Mouse (Mus musculus): Measurements from ENCODE around the gene Smim4. TPM values are rescaled to one million over a fixed set of nuclear protein-coding genes. Genes with fewer than 3 reads are reported as not detected.

Gene Smim4
- polyA plus RNA-seq, 1 experiment = 70.5 TPM

GRCm38 (mm10) chr14:31136411-31137280, 7.9 kb upstream of the Smim4 start:
- Histone ChIP-seq H3K79me2 (ENCODE audit: control insufficient read depth, insufficient read depth) (peaks cover 8% of the 10 kb centered on the region), H3K79me3 (ENCODE audit: low read depth) (peaks cover 3% of the 10 kb centered on the region), H3K4me3 (ENCODE audit: insufficient read depth, poor library complexity, severe bottlenecking) (no peak overlapping the region), H3ac (ENCODE audit: control insufficient read depth, insufficient read length, low read depth) (no peak overlapping the region), H3K36me3 (ENCODE audit: control insufficient read depth, insufficient read depth) (peaks cover 19% of the 10 kb centered on the region), H3K27me3 (ENCODE audit: control insufficient read depth, insufficient read depth, insufficient read length) (no peaks in the 10 kb centered on the region)
- TF ChIP-seq USF1 (IDR thresholded peaks at IDR 0.05; ENCODE audit: low read depth) (no peak), MYOG (IDR thresholded peaks at IDR 0.05; ENCODE audit: control insufficient read depth, extremely low read depth, insufficient read length) (no peak), CTCF (IDR thresholded peaks at IDR 0.05; ENCODE audit: control insufficient read depth, insufficient read depth, insufficient read length) (no peak), MAX (IDR thresholded peaks at IDR 0.05) (no peak)

GRCm38 (mm10) chr14:31135495-31136410, 7.0 kb upstream of the Smim4 start:
- H3K36me3 ChIP-seq (ENCODE audit: control insufficient read depth, insufficient read depth) = peaks cover 19% of the 10 kb centered on the region
- TF ChIP-seq MYOD1 (IDR thresholded peaks at IDR 0.05; ENCODE audit: control insufficient read depth, insufficient read length, low read depth) (no peak), FOSL1 (IDR thresholded peaks at IDR 0.05; ENCODE audit: insufficient read depth, low read length, poor library complexity, severe bottlenecking) (no peak), CEBPB (IDR thresholded peaks at IDR 0.05; ENCODE audit: low read depth) (no peak), MYOG (IDR thresholded peaks at IDR 0.05; ENCODE audit: control insufficient read depth, extremely low read depth, insufficient read length) (no peak), MAX (IDR thresholded peaks at IDR 0.05) (no peak), USF1 (IDR thresholded peaks at IDR 0.05; ENCODE audit: low read depth) (no peak), CTCF (IDR thresholded peaks at IDR 0.05; ENCODE audit: control insufficient read depth, insufficient read depth, insufficient read length) (no peak)
- H3ac ChIP-seq (ENCODE audit: control insufficient read depth, insufficient read length, low read depth) = no peak overlapping the region
- no peak overlapping the region for H3K4me3 ChIP-seq (ENCODE audit: insufficient read depth, poor library complexity, severe bottlenecking)
- H3K79me3 ChIP-seq (ENCODE audit: low read depth) = peaks cover 3% of the 10 kb centered on the region
- peaks cover 14% of the 10 kb centered on the region for H3K79me2 ChIP-seq (ENCODE audit: control insufficient read depth, insufficient read depth)
- no peaks in the 10 kb centered on the region for H3K27me3 ChIP-seq (ENCODE audit: control insufficient read depth, insufficient read depth, insufficient read length)

- Histone ChIP-seq H3ac (ENCODE audit: control insufficient read depth, insufficient read length, low read depth) (no peak overlapping the region), H3K79me3 (ENCODE audit: low read depth) (peaks cover 3% of the 10 kb centered on the region), H3K27me3 (ENCODE audit: control insufficient read depth, insufficient read depth, insufficient read length) (no peaks in the 10 kb centered on the region), H3K79me2 (ENCODE audit: control insufficient read depth, insufficient read depth) (peaks cover 14% of the 10 kb centered on the region), H3K4me3 (ENCODE audit: insufficient read depth, poor library complexity, severe bottlenecking) (no peak overlapping the region), H3K36me3 (ENCODE audit: control insufficient read depth, insufficient read depth) (peaks cover 19% of the 10 kb centered on the region)
- TF ChIP-seq MYOG (IDR thresholded peaks at IDR 0.05; ENCODE audit: control insufficient read depth, extremely low read depth, insufficient read length) (no peak), FOSL1 (IDR thresholded peaks at IDR 0.05; ENCODE audit: insufficient read depth, low read length, poor library complexity, severe bottlenecking) (no peak), MAX (IDR thresholded peaks at IDR 0.05) (no peak), CTCF (IDR thresholded peaks at IDR 0.05; ENCODE audit: control insufficient read depth, insufficient read depth, insufficient read length) (no peak), MYOD1 (IDR thresholded peaks at IDR 0.05; ENCODE audit: control insufficient read depth, insufficient read length, low read depth) (no peak), CEBPB (IDR thresholded peaks at IDR 0.05; ENCODE audit: low read depth) (no peak), USF1 (IDR thresholded peaks at IDR 0.05; ENCODE audit: low read depth) (no peak)
Measured at GRCm38 (mm10) chr14:31134015-31135000, 5.6 kb upstream of the Smim4 start.

GRCm38 (mm10) chr14:31133023-31133665, 4.4 kb upstream of the Smim4 start:
- Histone ChIP-seq H3K36me3 (ENCODE audit: control insufficient read depth, insufficient read depth) (peaks cover 19% of the 10 kb centered on the region), H3ac (ENCODE audit: control insufficient read depth, insufficient read length, low read depth) (no peak overlapping the region), H3K79me3 (ENCODE audit: low read depth) (peaks cover 4% of the 10 kb centered on the region), H3K4me3 (ENCODE audit: insufficient read depth, poor library complexity, severe bottlenecking) (no peak overlapping the region), H3K27me3 (ENCODE audit: control insufficient read depth, insufficient read depth, insufficient read length) (no peaks in the 10 kb centered on the region), H3K79me2 (ENCODE audit: control insufficient read depth, insufficient read depth) (peaks cover 19% of the 10 kb centered on the region)
- TF ChIP-seq CTCF (IDR thresholded peaks at IDR 0.05; ENCODE audit: control insufficient read depth, insufficient read depth, insufficient read length) = no peak
- TF ChIP-seq CEBPB (IDR thresholded peaks at IDR 0.05; ENCODE audit: low read depth) = no peak
- TF ChIP-seq USF1 (IDR thresholded peaks at IDR 0.05; ENCODE audit: low read depth) = no peak
- no peak for TF ChIP-seq MYOG (IDR thresholded peaks at IDR 0.05; ENCODE audit: control insufficient read depth, extremely low read depth, insufficient read length)
- no peak for TF ChIP-seq FOSL1 (IDR thresholded peaks at IDR 0.05; ENCODE audit: insufficient read depth, low read length, poor library complexity, severe bottlenecking)
- no peak for TF ChIP-seq MAX (IDR thresholded peaks at IDR 0.05)
- no peak for TF ChIP-seq MYOD1 (IDR thresholded peaks at IDR 0.05; ENCODE audit: control insufficient read depth, insufficient read length, low read depth)
